In genomic region chr6:40071007-40071406, GRCm38 (mm10) we compare ENCODE assay signal across 9 mouse cellular contexts.
DNase-seq lines count a peak whose midpoint lies in the region; ATAC-seq and TF ChIP-seq lines count a peak whose summit lies in the region.
"Had no signal": no experiment of that assay in that cellular context is flagged by ENCODE, and none has a peak within 500 bp of the region (broad histone marks: within the 10 kb centered on the region; RNA-seq: fewer than 3 reads in every experiment).

No protein-coding gene starts in this region.

- H3K9ac ChIP-seq in kidney, embryonic 14.5 days (ENCODE audit: low read depth, low read length) = no peak overlapping the region

- H3K4me3 ChIP-seq in kidney, embryonic 14.5 days (ENCODE audit: low read length) = no peak overlapping the region
- H3K4me3 ChIP-seq in kidney, adult 2 months (ENCODE audit: insufficient read depth, low read depth, low read length) = no peak overlapping the region
- no peak overlapping the region for H3K4me3 ChIP-seq in layer of hippocampus, adult 2 months
- H3K4me3 ChIP-seq: erythroblast, embryonic 14.5 days had no signal

- H3K9me3 ChIP-seq in kidney, embryonic 14.5 days (ENCODE audit: control insufficient read depth, low read length) = no peaks in the 10 kb centered on the region

- no peak for TF ChIP-seq POLR2A in kidney, adult 2 months (IDR thresholded peaks at IDR 0.05; ENCODE audit: low read depth, low read length)

- DNase-seq in kidney, adult 2 months = no peak
- peak; percentile 42 for DNase-seq in 3T3-L1 (ENCODE audit: low read depth, low spot score)
- DNase-seq in embryo, embryonic 9.5 days (ENCODE audit: extremely low spot score) = peak; percentile 20
- DNase-seq in layer of hippocampus, adult 2 months (ENCODE audit: low spot score in 2 of 2) = peak; percentile 30 to 67
- DNase-seq in adrenal gland, adult 18-20 months (ENCODE audit: low spot score in 2 of 2) = no peak
- no peak for DNase-seq in spleen, postnatal 14 days (ENCODE audit: low spot score in 2 of 2)
- no peak for DNase-seq in lung, postnatal 36 days

- H3K27ac ChIP-seq in kidney, embryonic 14.5 days (ENCODE audit: low read depth, low read length) = no peak overlapping the region
- no peak overlapping the region for H3K27ac ChIP-seq in kidney, adult 2 months (ENCODE audit: insufficient read depth, low read depth, low read length)
- 0 out of 2 replicates have a peak overlapping the region, but pooled peaks have one; percentile 32 for H3K27ac ChIP-seq in layer of hippocampus, adult 2 months

- TF ChIP-seq CTCF in kidney, adult 2 months (conservative IDR thresholded peaks at IDR 0.05; ENCODE audit: insufficient read depth, insufficient read length, low read depth, low read length) = no peak
- TF ChIP-seq CTCF in layer of hippocampus, adult 2 months (conservative IDR thresholded peaks at IDR 0.05) = no peak

- WGBS in kidney, embryonic 14.5 days = 47% methylated on average over 3 of the region's 3 CpGs
- 40% methylated on average over 3 of the region's 3 CpGs for WGBS in kidney, adult 2 months

- H3K4me2 ChIP-seq in kidney, embryonic 14.5 days (replicated peaks; ENCODE audit: low read depth, low read length) = no peak overlapping the region

- H3K36me3 ChIP-seq in kidney, embryonic 14.5 days (ENCODE audit: control insufficient read depth, insufficient read depth, low read length) = no peaks in the 10 kb centered on the region
- no peaks in the 10 kb centered on the region for H3K36me3 ChIP-seq in kidney, adult 2 months (ENCODE audit: control insufficient read depth, insufficient read depth, low read length)

- ATAC-seq in kidney, embryonic 14.5 days (ENCODE audit: low FRiP score, low TSS enrichment) = peak; percentile 55; the same call in 1 of the 2 replicates

- H3K4me1 ChIP-seq in kidney, embryonic 14.5 days (ENCODE audit: control insufficient read depth, insufficient read depth, low read length) = no peaks in the 10 kb centered on the region
- H3K4me1 ChIP-seq in kidney, adult 2 months (ENCODE audit: control insufficient read depth, insufficient read depth, low read length) = no peaks in the 10 kb centered on the region

- no peaks in the 10 kb centered on the region for H3K27me3 ChIP-seq in kidney, embryonic 14.5 days (ENCODE audit: control insufficient read depth, insufficient read depth, low read length)
- no peaks in the 10 kb centered on the region for H3K27me3 ChIP-seq in kidney, adult 2 months (replicated peaks; ENCODE audit: control insufficient read depth, insufficient read depth, low read length)

Comparison
In these comparisons a context has a peak if more than half of its experiments do, and no peak if none do; other contexts are left out.
1. DNase-seq: peak in 3T3-L1 (single experiment), embryo, embryonic 9.5 days (single experiment) and layer of hippocampus, adult 2 months (2 of 2); none in kidney, adult 2 months (single experiment), adrenal gland, adult 18-20 months (0 of 2), spleen, postnatal 14 days (0 of 2) and lung, postnatal 36 days (single experiment).